Mouse (Mus musculus) left cerebral cortex, adult 6 months (tissue): Measurements from ENCODE around the gene Layn. TPM values are rescaled to one million over a fixed set of nuclear protein-coding genes. Genes with fewer than 3 reads are reported as not detected.

ENCODE experiments used
- long read RNA-seq, 2 experiments: library from polyadenylated mRNA; unstranded; transcript quantifications; one replicate each; pipeline ENCODE4 v2.0.0; 2019 to 2020
- polyA plus RNA-seq: library from polyadenylated mRNA; unstranded; fragments of <200 nt; fragmentation: Nextera tagmentation; gene quantifications from 2 replicates; pipeline ENCODE4 v1.2.3, GENCODE M21; 2021

Layn gene
- 5.1 and 6.1 TPM in 2 replicates for polyA plus RNA-seq
- long read RNA-seq, experiment 1, transcript Layn-201 (8 exons, 1,786 nt): major isoform, 6 of 14 reads
- long read RNA-seq, experiment 1, partial matches to known transcripts: 1 of 14 reads
- long read RNA-seq, experiment 1, other reads (novel, unspliced or antisense): 7 of 14 reads
- long read RNA-seq, experiment 2, partial matches to known transcripts: 1 of 23 reads
- long read RNA-seq, experiment 2, other reads (novel, unspliced or antisense): 21 of 23 reads

GRCm38 (mm10) chr9:51076979-51077315 is at the start of gene Layn:
Gene Layn, minus strand, starts transcription at chr9:51077094.

GRCm38 (mm10) chr9:51101756-51102425 is 25.0 kb upstream of the Layn start, which contains the start of gene 4833427G06Rik:
Gene 4833427G06Rik, minus strand, starts transcription at chr9:51102078.

GRCm38 (mm10) chr9:51060601-51061000 is 16.3 kb downstream of the Layn start, which contains the start of gene Btg4:
Gene Btg4, plus strand, starts transcription at chr9:51060901.

GRCm38 (mm10) chr9:51008841-51009655 is 67.8 kb downstream of the Layn start, which contains the start of gene Sik2:
Gene Sik2, minus strand, starts transcription at chr9:51009073.

Other genes with a start within 250 kb of the Layn start
- 5.8 and 6.0 TPM in 2 replicates for gene Ppp2r1b, start 231.8 kb downstream of the Layn start, polyA plus RNA-seq
- gene Sik2, start 68.0 kb downstream of the Layn start, polyA plus RNA-seq: 10.1 and 11.3 TPM in 2 replicates
- not detected in 2 replicates for gene Btg4, start 16.2 kb downstream of the Layn start, polyA plus RNA-seq
- gene 4833427G06Rik, start 25.0 kb upstream of the Layn start, polyA plus RNA-seq: 0.35 TPM in 1 of 2 replicates, not detected in the other
- not detected in 2 replicates for gene Gm32742, start 88.4 kb upstream of the Layn start, polyA plus RNA-seq
- gene Pou2af1, start 136.6 kb upstream of the Layn start, polyA plus RNA-seq: 0.07 TPM in 1 of 2 replicates, not detected in the other
- gene Colca2, start 201.5 kb upstream of the Layn start, polyA plus RNA-seq: 0.94 and 1.3 TPM in 2 replicates